Mouse (Mus musculus) stomach, embryonic 14.5 days (tissue): ENCODE measurements around the gene Herc3. TPM values are rescaled to one million over a fixed set of nuclear protein-coding genes. Genes with fewer than 3 reads are reported as not detected.

Experiments
- ATAC-seq: fragments of 200-750 bp; cut with Nextera tagmentation; 2 replicates; pipeline ENCODE4 v1.8.0; 2017; ENCODE audit warnings: low read depth, moderate TSS enrichment; ENCODE audit not compliant: insufficient number of reproducible peaks, insufficient read depth, low FRiP score
- H3K27ac ChIP-seq: fragments of 300-500 bp; sonication (generic); 2 replicates; pipeline ENCODE4 v1.5.1; 2014; ENCODE audit warnings: mild to moderate bottlenecking, low read length, moderate library complexity, mixed read lengths
- H3K27me3 ChIP-seq: fragments of 300-500 bp; sonication (generic); 2 replicates; pipeline ENCODE4 v1.6.1; 2014; ENCODE audit warnings: low read length, control low read depth, mixed read lengths; ENCODE audit not compliant: control insufficient read depth, insufficient read depth
- H3K36me3 ChIP-seq: fragments of 300-500 bp; sonication (generic); 2 replicates; pipeline ENCODE4 v1.6.1; 2014; ENCODE audit warnings: mild to moderate bottlenecking, control low read depth, low read length, moderate library complexity, mixed read lengths; ENCODE audit not compliant: control insufficient read depth, insufficient read depth
- H3K4me1 ChIP-seq: fragments of 300-500 bp; sonication (generic); 2 replicates; pipeline ENCODE4 v1.6.1; 2014; ENCODE audit warnings: low read length, control low read depth, mixed read lengths; ENCODE audit not compliant: control insufficient read depth, insufficient read depth
- H3K4me2 ChIP-seq: fragments of 300-500 bp; sonication (generic); replicated peaks from 2 replicates; pipeline ENCODE4 v1.6.1; 2014; ENCODE audit warnings: low read depth, low read length, control low read depth
- H3K4me3 ChIP-seq: fragments of 300-500 bp; sonication (generic); 2 replicates; pipeline ENCODE4 v1.5.1; 2014; ENCODE audit warnings: low read depth, low read length, control low read depth
- H3K9ac ChIP-seq: fragments of 300-500 bp; sonication (generic); replicated peaks from 2 replicates; pipeline ENCODE4 v1.6.1; 2014; ENCODE audit warnings: low read depth, mild to moderate bottlenecking, control low read depth, low read length, moderate library complexity, mixed read lengths
- H3K9me3 ChIP-seq: fragments of 300-500 bp; sonication (generic); 2 replicates; pipeline ENCODE4 v1.6.1; 2016; ENCODE audit warnings: low read depth, low read length, control low read depth; ENCODE audit not compliant: control insufficient read depth
- WGBS: fragments of 180-500 bp; shearing (Covaris S2); extraction: QIAGEN DNeasy Blood & Tissue Kit; methylation state at CpG from one replicate; pipeline ENCODE4 v1.1.7; 2014; 5-methylcytosine and 5-hydroxymethylcytosine counted together
- polyA plus RNA-seq: library from polyadenylated mRNA; unstranded; fragments of >200 nt; fragmentation: Nextera tagmentation; extraction: Ambion mirVana; gene quantifications from 2 replicates; pipeline ENCODE4 v1.2.1, GENCODE M21; 2014

The Herc3 gene
- polyA plus RNA-seq, 1 experiment from 2014 or later, result 13.2 TPM

GRCm38 (mm10) chr6:58951128-58951992, 120.1 kb downstream of the Herc3 start:
- Histone ChIP-seq H3K4me3 (no peak overlapping the region), H3K9ac (no peak overlapping the region), H3K4me1 (no peaks in the 10 kb centered on the region), H3K36me3 (no peaks in the 10 kb centered on the region), H3K27ac (no peak overlapping the region), H3K4me2 (no peak overlapping the region), H3K9me3 (no peaks in the 10 kb centered on the region), H3K27me3 (no peaks in the 10 kb centered on the region)
- WGBS, result 52% methylated on average over 2 of the region's 2 CpGs
- no peak for ATAC-seq

- no peaks in the 10 kb centered on the region for H3K36me3 ChIP-seq
- no peaks in the 10 kb centered on the region for H3K27me3 ChIP-seq
- no peaks in the 10 kb centered on the region for H3K4me1 ChIP-seq
- H3K9ac ChIP-seq, result no peak overlapping the region
- no peak for ATAC-seq
- WGBS, result 88% methylated on average over 2 of the region's 2 CpGs
- H3K4me2 ChIP-seq, result no peak overlapping the region
- no peak overlapping the region for H3K27ac ChIP-seq
- no peak overlapping the region for H3K4me3 ChIP-seq
- H3K9me3 ChIP-seq, result no peaks in the 10 kb centered on the region
Observed at GRCm38 (mm10) chr6:58960523-58960922, 129.3 kb downstream of the Herc3 start.

- H3K4me1 ChIP-seq, result no peaks in the 10 kb centered on the region
- H3K27ac ChIP-seq, result no peak overlapping the region
- H3K36me3 ChIP-seq, result no peaks in the 10 kb centered on the region
- H3K4me2 ChIP-seq, result no peak overlapping the region
- WGBS, result 53% methylated on average over 5 of the region's 5 CpGs
- no peak overlapping the region for H3K9ac ChIP-seq
- H3K4me3 ChIP-seq, result no peak overlapping the region
- H3K27me3 ChIP-seq, result no peaks in the 10 kb centered on the region
- no peaks in the 10 kb centered on the region for H3K9me3 ChIP-seq
- ATAC-seq, result no peak
Observed at GRCm38 (mm10) chr6:58962691-58963090, 131.4 kb downstream of the Herc3 start.

- Histone ChIP-seq H3K4me1 (no peaks in the 10 kb centered on the region), H3K4me3 (no peak overlapping the region), H3K9ac (no peak overlapping the region), H3K27me3 (no peaks in the 10 kb centered on the region), H3K9me3 (no peaks in the 10 kb centered on the region), H3K36me3 (no peaks in the 10 kb centered on the region), H3K4me2 (no peak overlapping the region), H3K27ac (no peak overlapping the region)
- 95% methylated on average over 2 of the region's 2 CpGs for WGBS
- ATAC-seq, result no peak
Observed at GRCm38 (mm10) chr6:58964091-58964490, 132.8 kb downstream of the Herc3 start.

- no peak overlapping the region for H3K9ac ChIP-seq
- no peaks in the 10 kb centered on the region for H3K36me3 ChIP-seq
- no peaks in the 10 kb centered on the region for H3K9me3 ChIP-seq
- H3K27ac ChIP-seq, result no peak overlapping the region
- no peak for ATAC-seq
- no peaks in the 10 kb centered on the region; the same call in 1 of the 2 replicates for H3K4me1 ChIP-seq
- H3K4me3 ChIP-seq, result no peak overlapping the region
- H3K27me3 ChIP-seq, result no peaks in the 10 kb centered on the region
- no peak overlapping the region for H3K4me2 ChIP-seq
Observed at GRCm38 (mm10) chr6:58964565-58964964, 133.3 kb downstream of the Herc3 start.

- Histone ChIP-seq H3K9ac (no peak overlapping the region), H3K27me3 (no peaks in the 10 kb centered on the region), H3K4me2 (0 out of 2 replicates have a peak overlapping the region, but pooled peaks have one; percentile 7), H3K4me1 (no peaks in the 10 kb centered on the region; the same call in 1 of the 2 replicates), H3K36me3 (no peaks in the 10 kb centered on the region), H3K27ac (no peak overlapping the region), H3K4me3 (no peak overlapping the region), H3K9me3 (no peaks in the 10 kb centered on the region)
- WGBS, result 27% methylated on average over 12 of the region's 12 CpGs
- ATAC-seq, result peak; percentile 33; the same call in 1 of the 2 replicates
Observed at GRCm38 (mm10) chr6:58965071-58965831, 134.0 kb downstream of the Herc3 start.

GRCm38 (mm10) chr6:58968272-58968671, 137.0 kb downstream of the Herc3 start:
- Histone ChIP-seq H3K27me3 (no peaks in the 10 kb centered on the region), H3K4me1 (no peaks in the 10 kb centered on the region; the same call in 1 of the 2 replicates), H3K9ac (no peak overlapping the region), H3K4me2 (no peak overlapping the region), H3K4me3 (no peak overlapping the region), H3K27ac (no peak overlapping the region), H3K36me3 (no peaks in the 10 kb centered on the region), H3K9me3 (no peaks in the 10 kb centered on the region)
- no peak for ATAC-seq
- 68% methylated on average over 3 of the region's 3 CpGs for WGBS
